Mouse (Mus musculus) embryo, embryonic 9.5 days (tissue): ENCODE data around the gene Traf2.
A peak's percentile ranks its signal among the peaks of the same experiment; 100 is the strongest.

ENCODE experiments used
- DNase-seq: peaks from one replicate; pipeline ENCODE4 v3.0.0-alpha.2; 2017; ENCODE audit errors: extremely low spot score

The Traf2 gene

DNA sequence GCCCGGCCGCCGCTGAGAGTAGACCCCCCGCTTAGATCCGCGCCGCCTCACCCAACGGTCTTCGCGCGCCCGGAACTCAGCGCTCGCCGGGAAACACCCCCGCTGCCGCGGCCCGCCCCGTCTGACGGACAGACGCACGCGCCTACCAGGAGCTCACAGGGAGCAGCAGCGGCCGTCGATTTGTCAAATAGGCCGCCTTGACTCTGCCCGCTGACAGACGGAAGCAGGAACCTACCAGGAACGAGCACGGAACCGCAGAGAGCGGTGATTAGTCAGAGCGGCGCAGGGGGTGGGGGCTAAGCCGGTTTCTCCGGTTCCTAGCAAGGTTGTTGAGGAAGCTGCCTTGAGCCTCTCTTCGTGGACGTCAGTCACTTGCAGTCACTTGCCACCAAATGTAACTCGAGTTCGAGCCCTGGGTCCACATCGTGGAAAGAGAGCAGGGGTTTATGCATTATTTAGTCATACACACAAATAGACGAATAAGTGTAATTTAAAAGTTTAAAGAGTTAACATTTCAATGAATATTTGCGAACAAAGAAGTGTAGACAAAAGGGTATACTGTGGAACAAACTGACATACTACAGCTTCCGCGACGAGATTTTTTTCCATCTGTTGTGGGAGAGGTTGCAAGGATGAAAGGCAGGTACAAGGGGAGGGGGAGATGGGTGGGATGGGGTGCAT lies at the start of gene Traf2:
TSS of gene Traf2 (minus strand) at position 130 of the 681 bp plus-strand sequence.
- peak; percentile 98 for DNase-seq

DNA sequence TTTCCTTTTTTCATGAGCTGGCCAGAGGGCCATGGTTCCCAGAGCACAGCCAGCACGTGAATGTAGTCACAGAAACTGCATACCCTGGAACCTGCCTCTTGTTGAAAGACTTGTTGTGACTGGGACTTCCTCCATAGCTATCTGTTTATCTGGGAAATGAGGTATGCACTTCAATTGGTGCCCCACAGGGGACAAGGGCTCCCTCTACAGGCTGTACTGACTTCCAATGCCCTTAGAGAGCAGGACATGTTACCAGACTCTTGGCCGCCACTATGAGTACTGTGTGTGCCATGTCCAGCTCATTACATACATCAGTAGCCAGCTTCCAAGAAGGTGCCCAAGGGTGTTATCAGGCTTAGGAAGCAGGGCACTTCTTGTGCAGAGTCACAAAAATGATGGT lies 45.1 kb upstream of the Traf2 start:
- no peak for DNase-seq

- DNase-seq = no peak
Measured at GRCm38 (mm10) chr2:25588227-25588907, 41.6 kb upstream of the Traf2 start.

- DNase-seq = no peak
Measured at GRCm38 (mm10) chr2:25587290-25587689, 40.5 kb upstream of the Traf2 start.

GRCm38 (mm10) chr2:25585601-25586000 lies 38.9 kb upstream of the Traf2 start:
- no peak for DNase-seq

DNA sequence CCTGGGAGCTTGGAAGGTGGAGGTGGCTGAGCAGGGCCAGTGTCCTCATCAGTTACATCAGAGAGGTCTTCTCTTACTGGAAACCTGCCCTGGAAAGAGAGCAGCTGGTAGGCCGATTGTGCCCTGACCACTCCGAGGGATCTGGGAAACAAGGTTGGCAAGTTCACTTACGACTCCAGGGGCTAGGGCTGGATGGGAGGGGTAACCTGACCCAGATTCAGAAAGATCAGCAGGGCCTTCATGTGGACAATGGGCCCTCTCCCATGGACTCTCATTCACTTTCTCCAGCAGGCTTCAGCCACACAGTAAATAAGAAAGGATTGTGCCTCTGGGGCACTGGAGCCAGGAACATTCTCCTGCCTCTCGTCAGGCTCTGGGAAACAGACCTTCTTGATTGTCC lies 38.1 kb upstream of the Traf2 start:
- no peak for DNase-seq

- DNase-seq = no peak
Measured at GRCm38 (mm10) chr2:25584152-25584551, 37.4 kb upstream of the Traf2 start.

DNA sequence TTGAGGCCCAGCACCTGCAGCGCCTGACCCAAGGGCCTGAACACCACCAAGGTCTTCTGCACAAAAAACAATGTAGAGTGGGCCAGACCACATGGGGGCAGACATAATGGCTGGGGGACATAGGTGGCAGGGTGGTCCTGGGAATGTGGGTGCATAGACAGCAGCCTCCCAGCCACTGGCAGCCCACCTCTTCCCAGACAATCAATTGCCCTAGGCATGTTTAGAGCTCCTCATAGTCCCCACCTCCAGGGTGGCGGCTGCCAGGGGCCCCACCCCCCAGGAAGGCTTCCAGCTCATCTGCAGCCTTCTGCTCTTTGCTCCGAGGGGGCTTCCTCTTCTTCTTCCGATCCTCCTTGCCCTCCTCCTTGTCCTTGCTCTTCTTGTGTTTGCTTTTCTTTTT lies 36.8 kb upstream of the Traf2 start:
- no peak for DNase-seq

DNA sequence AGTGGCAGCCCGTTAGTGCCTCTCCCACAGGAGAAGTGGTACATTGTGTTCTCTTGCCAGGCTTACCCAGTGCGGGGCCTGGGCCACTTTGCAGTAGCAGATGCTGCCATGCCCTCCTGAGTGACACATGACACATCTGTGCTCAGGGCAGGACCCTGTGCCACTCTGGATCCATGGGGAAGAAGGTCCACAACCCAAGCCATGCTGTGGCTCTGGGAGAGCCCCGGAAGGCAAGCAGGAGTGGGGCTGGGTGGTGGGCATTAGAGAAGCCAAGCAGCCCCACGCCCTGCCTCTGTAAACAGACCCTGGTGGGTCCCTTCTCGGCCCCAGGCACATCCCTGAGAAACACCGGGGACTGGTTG lies 36.4 kb upstream of the Traf2 start:
- DNase-seq = no peak

GRCm38 (mm10) chr2:25582466-25583119 lies 35.9 kb upstream of the Traf2 start:
- no peak for DNase-seq

- DNase-seq = no peak
Measured at GRCm38 (mm10) chr2:25581901-25582301, 35.2 kb upstream of the Traf2 start.

DNA sequence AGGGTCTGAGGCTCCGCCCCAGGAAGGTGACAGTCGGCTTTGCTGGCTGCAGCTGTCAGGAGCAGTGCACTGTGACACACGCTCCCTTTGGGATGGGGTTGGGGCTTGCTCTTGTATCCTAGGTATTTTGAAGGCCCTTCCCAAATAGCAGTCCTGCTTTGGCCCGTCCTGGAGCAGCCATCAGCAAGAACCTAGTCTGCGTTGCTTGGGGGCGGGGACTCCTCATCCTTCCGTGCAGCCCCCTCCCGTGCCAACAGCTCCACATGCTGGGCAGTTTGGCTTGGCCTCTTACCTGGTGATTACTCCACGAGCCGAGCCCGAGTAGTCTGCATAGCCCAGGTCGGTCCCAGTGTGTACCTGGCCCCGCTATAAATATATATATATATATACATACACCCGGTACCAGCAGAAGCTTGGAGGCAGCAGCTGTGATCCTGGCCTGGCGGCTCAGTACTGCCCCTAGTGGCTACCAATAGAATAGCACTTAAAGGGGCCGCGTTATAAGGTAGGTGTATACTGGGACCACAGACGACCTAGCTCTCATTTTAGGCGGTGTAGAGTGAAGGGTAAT lies 34.6 kb upstream of the Traf2 start, which contains the start of gene Ajm1:
TSS of gene Ajm1 (minus strand) at position 464 of the 571 bp plus-strand sequence.
- DNase-seq = peak; percentile 75

- no peak for DNase-seq
Measured at GRCm38 (mm10) chr2:25580621-25581101, 33.9 kb upstream of the Traf2 start.

GRCm38 (mm10) chr2:25579737-25580460 lies 33.2 kb upstream of the Traf2 start:
- peak; percentile 48 for DNase-seq

- DNase-seq = peak; percentile 32
Measured at GRCm38 (mm10) chr2:25578796-25579736, 32.3 kb upstream of the Traf2 start.

- DNase-seq = peak; percentile 63
Measured at GRCm38 (mm10) chr2:25577951-25578795, 31.4 kb upstream of the Traf2 start.

GRCm38 (mm10) chr2:25576965-25577891 lies 30.5 kb upstream of the Traf2 start:
- DNase-seq = no peak

GRCm38 (mm10) chr2:25576028-25576850 lies 29.5 kb upstream of the Traf2 start:
- no peak for DNase-seq
